Mouse (Mus musculus): ENCODE measurements around the gene Fam189a1. TPM values are rescaled to one million over a fixed set of nuclear protein-coding genes. Genes with fewer than 3 reads are reported as not detected.

Fam189a1 gene
- total and polyA plus RNA-seq, 3 experiments, result 0.10 TPM; not detected in 2

GRCm38 (mm10) chr7:65085972-65086371 is 70.4 kb downstream of the Fam189a1 start:
- Histone ChIP-seq H3K79me2 (replicated peaks; ENCODE audit: control insufficient read depth, extremely low read depth, insufficient read depth, poor library complexity, severe bottlenecking) (no peaks in the 10 kb centered on the region), H3K27me3 (replicated peaks) (no peaks in the 10 kb centered on the region), H3K9ac (ENCODE audit: insufficient read depth, low read depth) (no peak overlapping the region), H3K9me3 (replicated peaks; ENCODE audit: low read length) (peaks cover 11% of the 10 kb centered on the region), H3K4me2 (ENCODE audit: insufficient read depth, low read depth, poor library complexity, severe bottlenecking) (no peak overlapping the region), H3K27ac (ENCODE audit: insufficient read depth, low read depth) (no peak overlapping the region), H3K4me3 (replicated peaks in 1 of 3; ENCODE audit: low read depth in 2 of 3, low read length in 2 of 3, poor library complexity in 1 of 3) (no peak overlapping the region), H3K36me3 (replicated peaks in 1 of 2; ENCODE audit: control insufficient read depth in 1 of 2, insufficient read depth in 1 of 2, low read length in 1 of 2) (no peaks in the 10 kb centered on the region), H3K4me1 (ENCODE audit: control insufficient read depth in 1 of 2, insufficient read depth in 2 of 2) (no peaks in the 10 kb centered on the region)
- dilution Hi-C loops (cut with MboI; ENCODE audit: extremely low pct_ligation_motif_present, extremely low pct_unique_long_range_greater_than_20kb, low sequenced_read_pairs) (no loop called here), in situ Hi-C loops (cut with MboI; ENCODE audit: low pct_ligation_motif_present, low pct_unique_long_range_greater_than_20kb, low sequenced_read_pairs) (no loop called here)
- no peak for DNase-seq (ENCODE audit: extremely low read depth)
- TF ChIP-seq UBTF (IDR thresholded peaks at IDR 0.05; ENCODE audit: low read depth, low read length) (no peak), POLR2AphosphoS2 (IDR thresholded peaks at IDR 0.05; ENCODE audit: low read depth, low read length) (no peak), SMC3 (IDR thresholded peaks at IDR 0.05; ENCODE audit: low read depth, low read length) (no peak), CTCF (conservative IDR thresholded peaks at IDR 0.05 in 1 of 2, IDR thresholded peaks at IDR 0.05 in 1 of 2; ENCODE audit: low read depth in 2 of 2, low read length in 2 of 2) (no peak), RAD21 (IDR thresholded peaks at IDR 0.05; ENCODE audit: low read depth, low read length) (no peak), CHD2 (IDR thresholded peaks at IDR 0.05; ENCODE audit: low read length) (no peak), MXI1 (IDR thresholded peaks at IDR 0.05; ENCODE audit: low read depth, low read length) (no peak), MAZ (IDR thresholded peaks at IDR 0.05; ENCODE audit: low read depth, low read length) (no peak), HCFC1 (IDR thresholded peaks at IDR 0.05; ENCODE audit: low read depth, low read length) (no peak), GABPA (IDR thresholded peaks at IDR 0.05; ENCODE audit: insufficient replicate concordance, low read depth, low read length) (no peak)

- H3K9ac ChIP-seq (ENCODE audit: insufficient read depth, low read depth), result no peak overlapping the region
- TF ChIP-seq TBP (conservative IDR thresholded peaks at IDR 0.05; ENCODE audit: low read depth, low read length), result no peak
- TF ChIP-seq NRF1 (IDR thresholded peaks at IDR 0.05; ENCODE audit: low read depth, low read length), result no peak
- TF ChIP-seq E2F4 (IDR thresholded peaks at IDR 0.05; ENCODE audit: insufficient replicate concordance, low read depth, low read length), result no peak
- no peak for TF ChIP-seq RCOR1 (conservative IDR thresholded peaks at IDR 0.05; ENCODE audit: low read depth, low read length)
- no peak for TF ChIP-seq CHD2 (IDR thresholded peaks at IDR 0.05; ENCODE audit: low read length)
- H3K9me3 ChIP-seq (replicated peaks; ENCODE audit: low read length), result peaks cover 24% of the 10 kb centered on the region
- no peaks in the 10 kb centered on the region for H3K27me3 ChIP-seq (replicated peaks)
- in situ Hi-C loops (cut with MboI; ENCODE audit: low pct_ligation_motif_present, low pct_unique_long_range_greater_than_20kb, low sequenced_read_pairs) (no loop called here), dilution Hi-C loops (cut with MboI; ENCODE audit: extremely low pct_ligation_motif_present, extremely low pct_unique_long_range_greater_than_20kb, low sequenced_read_pairs) (no loop called here)
- H3K27ac ChIP-seq (ENCODE audit: insufficient read depth, low read depth), result no peak overlapping the region
- H3K4me3 ChIP-seq (replicated peaks in 1 of 3; ENCODE audit: low read depth in 2 of 3, low read length in 2 of 3, poor library complexity in 1 of 3), result no peak overlapping the region
- no peaks in the 10 kb centered on the region for H3K79me2 ChIP-seq (replicated peaks; ENCODE audit: control insufficient read depth, extremely low read depth, insufficient read depth, poor library complexity, severe bottlenecking)
- H3K4me1 ChIP-seq (ENCODE audit: control insufficient read depth in 1 of 2, insufficient read depth in 2 of 2), result no peaks in the 10 kb centered on the region
- no peak overlapping the region for H3K4me2 ChIP-seq (ENCODE audit: insufficient read depth, low read depth, poor library complexity, severe bottlenecking)
- no peak for DNase-seq (ENCODE audit: extremely low read depth)
- H3K36me3 ChIP-seq (replicated peaks in 1 of 2; ENCODE audit: control insufficient read depth in 1 of 2, insufficient read depth in 1 of 2, low read length in 1 of 2), result no peaks in the 10 kb centered on the region
These were observed 73.6 kb downstream of the Fam189a1 start for GRCm38 (mm10) chr7:65082778-65083091.
